Mouse (Mus musculus) gastrocnemius, adult 2 months (tissue): Measurements from ENCODE around the gene Trim62. TPM values are rescaled to one million over a fixed set of nuclear protein-coding genes. Genes with fewer than 3 reads are reported as not detected.

ENCODE experiments used
- DNase-seq: peaks from one replicate; pipeline ENCODE4 v3.0.0; 2022
- H3K27ac ChIP-seq: fragments of 200-600 bp; 2 replicates; pipeline ENCODE4 v1.8.1; 2022; ENCODE audit warnings: mild to moderate bottlenecking
- H3K4me3 ChIP-seq: fragments of 200-600 bp; 2 replicates; pipeline ENCODE4 v1.8.1; 2022; ENCODE audit warnings: mild to moderate bottlenecking, moderate library complexity
- CTCF ChIP-seq: fragments of 200-600 bp; IDR thresholded peaks from 2 replicates; pipeline ENCODE4 v1.8.1; 2022; ENCODE audit warnings: antibody characterized with exemption, mild to moderate bottlenecking, moderate library complexity
- intact Hi-C: fragments of 180-260 bp; cut with DNase I; formaldehyde crosslinking; loops from one replicate; pipeline ENCODE4 v1.15.1; 2025
- long read RNA-seq, 2 experiments: library from polyadenylated mRNA; stranded (forward); transcript quantifications; one replicate each; pipeline ENCODE4 v2.0.0; 2021
- total RNA-seq, 2 experiments: library from RNA; stranded (reverse); gene quantifications; 2 replicates each; pipeline ENCODE4 v1.2.3; 2021

The Trim62 gene
- total RNA-seq = under 1 TPM; 0.50 to 0.74 TPM
- long read RNA-seq, experiment 1, partial matches to known transcripts = 0 of 1 reads
- long read RNA-seq, experiment 1, other reads (novel, unspliced or antisense) = 0 of 1 reads
- long read RNA-seq, experiment 2, partial matches to known transcripts = 1 of 4 reads
- long read RNA-seq, experiment 2, other reads (novel, unspliced or antisense) = 1 of 4 reads

DNA sequence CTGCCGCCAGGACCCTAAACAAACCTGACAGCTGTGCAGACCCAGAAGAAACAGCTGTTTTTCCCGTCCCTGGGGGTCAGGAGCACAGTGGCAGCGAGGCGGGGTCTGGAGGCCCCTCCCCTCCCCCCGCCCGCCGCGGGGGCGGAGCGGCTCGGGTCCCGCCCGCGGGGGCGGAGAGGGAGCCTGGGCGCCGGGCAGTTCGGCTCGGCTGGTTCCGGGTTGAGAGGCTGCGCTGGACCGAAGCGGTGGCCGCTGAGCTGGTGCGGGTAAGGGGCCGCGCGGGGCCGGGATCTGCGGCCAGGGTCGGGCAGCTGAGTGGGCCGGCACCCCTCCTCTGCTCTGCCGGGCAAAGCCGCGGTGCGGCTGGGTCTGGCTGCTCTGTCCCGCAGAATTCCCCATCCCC lies at the start of gene Trim62:
TSS of gene Trim62 (plus strand) at position 202 of the 403 bp plus-strand sequence.
- Histone ChIP-seq H3K27ac (peak within 1 kb of the TSS; percentile 78), H3K4me3 (peak within 1 kb of the TSS; percentile 71)
- intact Hi-C loops = no loop called here
- TF ChIP-seq CTCF = no peak
- peak; percentile 85 for DNase-seq

DNA sequence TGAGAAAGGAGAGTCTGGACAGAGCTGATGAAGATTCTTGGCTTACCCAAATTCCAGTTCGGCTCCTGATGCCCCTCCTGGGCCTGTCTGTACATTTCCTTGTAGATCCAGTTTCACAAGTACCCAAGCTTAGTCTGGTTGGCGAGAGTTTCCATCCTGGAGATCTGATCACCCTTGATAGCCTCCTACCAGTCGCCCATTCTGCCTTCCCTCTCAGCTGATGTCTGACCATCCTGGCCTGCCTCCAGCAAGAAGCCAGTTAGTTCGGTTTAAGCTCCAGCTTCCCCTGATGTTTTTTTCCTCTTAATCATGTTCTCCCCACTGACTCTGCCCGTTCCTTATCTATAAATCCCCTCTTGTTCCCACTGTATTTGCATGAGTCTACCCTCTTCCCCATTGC lies 45.2 kb upstream of the Trim62 start:
- no peak for TF ChIP-seq CTCF
- no peak overlapping the region for H3K27ac ChIP-seq
- DNase-seq = no peak

DNA sequence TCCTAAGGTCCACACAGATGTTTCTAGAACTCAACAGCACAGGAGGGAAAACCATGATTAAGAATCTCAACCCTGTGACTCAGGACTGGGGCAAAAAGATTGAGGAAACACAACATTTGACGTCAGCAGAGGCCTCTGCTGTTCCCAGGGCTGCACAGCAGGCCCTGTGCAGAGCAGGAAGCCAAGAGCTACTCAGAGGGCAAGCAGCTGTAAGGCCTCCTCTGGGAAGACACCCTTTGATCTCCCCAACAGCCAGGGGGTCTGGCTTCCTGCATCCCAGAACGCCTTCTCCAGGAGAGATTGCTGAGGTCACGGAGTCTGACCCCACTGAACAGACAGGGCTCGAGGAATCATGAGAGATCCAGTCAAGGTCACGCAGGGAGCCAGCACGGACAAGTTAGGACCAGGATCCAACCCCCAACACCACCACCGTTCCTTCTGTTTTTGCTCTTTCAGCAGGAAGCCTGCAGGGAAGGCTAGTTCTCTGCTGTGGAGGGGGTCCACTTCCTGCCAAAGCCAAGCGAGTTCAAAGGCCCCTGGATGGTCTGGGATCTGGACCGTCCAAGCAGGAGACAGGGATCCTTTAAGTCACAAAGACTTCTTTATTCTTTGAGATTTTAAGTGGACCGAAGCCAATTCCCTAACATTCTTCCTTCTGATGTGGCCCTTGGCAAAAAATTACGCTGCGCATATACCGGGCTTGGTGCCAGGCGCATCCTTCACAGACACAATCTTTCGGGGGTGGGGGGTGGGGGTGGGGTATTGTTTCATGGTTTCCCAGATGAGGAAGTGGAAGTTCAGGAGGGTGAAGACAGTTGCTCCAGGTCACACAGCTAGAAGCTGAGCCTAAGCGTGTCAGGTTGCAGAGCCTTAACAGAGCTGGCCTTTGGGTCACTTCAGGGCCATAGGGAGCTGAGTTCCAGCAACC lies 43.3 kb upstream of the Trim62 start:
- intact Hi-C loops = no loop called here
- H3K4me3 ChIP-seq = no peak overlapping the region
- peak overlapping the region; percentile 8; the same call in 1 of the 2 replicates for H3K27ac ChIP-seq
- no peak for TF ChIP-seq CTCF
- peak; percentile 27 for DNase-seq

More for the DNA sequence above, 45.2 kb upstream of the Trim62 start:
- intact Hi-C loops = no loop called here
- H3K4me3 ChIP-seq = no peak overlapping the region

DNA sequence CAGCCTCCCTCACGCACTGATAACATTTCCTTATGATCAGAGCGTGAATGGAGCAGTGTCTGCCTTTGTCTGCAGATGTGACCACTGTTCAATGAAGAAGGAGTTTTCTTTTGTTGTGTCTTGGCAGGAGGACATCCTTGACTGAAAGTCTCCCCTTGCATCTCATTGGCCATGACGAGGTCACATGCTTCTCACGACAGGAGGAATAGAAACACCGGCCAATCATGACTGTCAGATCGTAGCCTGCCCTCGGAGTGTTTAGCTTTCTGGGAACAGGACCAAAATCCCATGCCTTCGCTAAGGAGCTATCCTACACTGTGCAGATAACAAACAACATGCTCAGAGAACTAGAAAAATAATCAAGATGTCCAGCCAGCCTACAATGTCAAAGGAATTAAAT lies 42.1 kb upstream of the Trim62 start:
- H3K27ac ChIP-seq = no peak overlapping the region
- no peak for DNase-seq
- TF ChIP-seq CTCF = no peak
- intact Hi-C loops = no loop called here
- no peak overlapping the region for H3K4me3 ChIP-seq

DNA sequence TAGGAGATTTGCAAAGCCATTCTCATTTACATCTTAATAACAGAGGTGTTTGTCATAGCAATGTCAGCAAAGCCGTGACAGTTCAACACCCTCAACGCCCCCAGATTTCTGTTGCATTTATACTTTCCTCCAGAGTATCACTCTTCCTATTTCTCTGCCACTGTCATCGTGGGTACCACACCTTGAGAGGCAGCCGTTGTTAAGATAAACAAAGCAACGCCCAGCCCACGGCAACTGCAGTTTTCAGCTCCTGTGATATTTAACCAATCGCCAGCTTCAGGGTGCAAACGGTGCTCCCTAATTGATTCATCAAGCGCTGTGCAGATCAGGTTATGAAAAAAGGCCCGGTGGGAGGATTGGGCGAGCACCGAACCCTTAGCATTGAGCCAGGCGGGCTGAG lies 38.8 kb upstream of the Trim62 start:
- DNase-seq = no peak
- intact Hi-C loops = no loop called here
- TF ChIP-seq CTCF = no peak

DNA sequence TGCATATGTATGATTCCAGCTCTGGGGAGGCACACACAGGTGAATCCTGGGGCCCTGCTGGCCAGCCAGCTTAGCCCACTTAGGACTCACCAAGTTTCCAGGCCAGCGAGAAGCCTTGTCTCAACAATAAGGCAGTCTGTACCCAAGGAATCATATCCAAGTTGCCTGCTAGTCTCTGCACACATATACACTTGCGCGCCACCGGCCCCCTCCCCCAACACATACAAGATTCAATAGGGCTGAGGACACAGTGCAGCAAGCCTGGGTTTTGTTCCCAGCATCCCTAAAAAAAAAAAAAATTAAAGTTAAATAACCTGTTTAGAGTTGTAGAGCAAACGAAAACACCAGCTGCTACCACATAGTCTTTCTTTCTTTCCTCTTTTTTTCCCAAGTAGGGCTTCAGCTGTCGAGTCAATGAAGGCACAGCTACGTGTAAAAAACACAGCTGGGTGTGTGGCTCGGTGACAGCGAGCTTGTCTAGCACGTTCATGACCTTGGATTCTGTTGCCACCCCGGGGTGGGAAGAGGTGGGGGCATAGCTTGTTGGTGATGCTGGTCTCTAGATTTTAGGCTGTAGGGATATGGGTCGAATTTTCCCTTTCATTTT lies 37.9 kb upstream of the Trim62 start:
- DNase-seq = no peak
- Histone ChIP-seq H3K27ac (no peak overlapping the region), H3K4me3 (no peak overlapping the region)
- no peak for TF ChIP-seq CTCF
- intact Hi-C loops = no loop called here

More for the DNA sequence above, 38.8 kb upstream of the Trim62 start:
- Histone ChIP-seq H3K27ac (no peak overlapping the region), H3K4me3 (no peak overlapping the region)

DNA sequence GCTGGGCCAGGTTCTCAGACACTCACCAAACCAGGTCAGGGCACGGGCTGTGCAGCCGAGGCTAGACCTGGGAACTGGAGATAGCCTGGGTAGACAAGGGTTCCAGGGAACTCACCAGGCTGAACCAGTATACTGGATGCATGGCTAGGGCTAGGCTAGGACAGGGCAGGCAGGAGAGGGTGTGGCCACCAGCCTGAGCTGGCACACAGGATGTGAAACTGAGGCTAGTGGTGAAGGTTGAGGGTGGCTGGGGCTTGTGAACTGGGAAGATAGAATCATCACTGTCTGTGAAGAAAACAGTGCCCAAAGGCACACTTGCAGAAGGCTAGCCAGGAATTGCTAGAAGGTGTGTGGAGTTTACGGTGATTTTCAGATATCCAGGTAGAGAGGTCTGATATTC lies 34.4 kb upstream of the Trim62 start:
- no peak overlapping the region for H3K4me3 ChIP-seq
- no peak for TF ChIP-seq CTCF
- intact Hi-C loops = no loop called here
- no peak overlapping the region for H3K27ac ChIP-seq
- DNase-seq = no peak

DNA sequence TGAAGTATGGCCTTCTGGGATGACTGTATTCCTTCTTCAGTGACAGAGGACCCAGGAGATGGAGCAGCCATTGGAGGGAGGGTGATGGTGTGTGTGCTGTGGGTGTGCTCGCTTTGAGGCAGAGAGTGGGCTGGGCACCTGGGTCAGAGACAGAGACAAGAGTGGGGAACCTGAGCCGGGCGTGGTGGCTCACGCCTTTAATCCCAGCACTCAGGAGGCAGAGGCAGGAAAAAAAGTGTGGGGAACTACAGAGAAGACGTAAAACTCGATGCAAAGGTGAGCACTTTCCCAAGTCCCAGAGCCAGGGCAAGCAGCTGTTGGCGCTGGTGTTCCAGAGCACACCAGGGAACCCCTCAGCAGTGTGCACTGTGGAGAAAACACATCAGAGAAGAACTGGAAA lies 33.7 kb upstream of the Trim62 start:
- intact Hi-C loops = loop anchor here (10.0 kb wide), 1 partner anchor 235 kb away; the partner anchor contains the start of genes Tlr12 and Zscan20
- no peak for TF ChIP-seq CTCF
- Histone ChIP-seq H3K4me3 (no peak overlapping the region), H3K27ac (no peak overlapping the region)
- no peak for DNase-seq

DNA sequence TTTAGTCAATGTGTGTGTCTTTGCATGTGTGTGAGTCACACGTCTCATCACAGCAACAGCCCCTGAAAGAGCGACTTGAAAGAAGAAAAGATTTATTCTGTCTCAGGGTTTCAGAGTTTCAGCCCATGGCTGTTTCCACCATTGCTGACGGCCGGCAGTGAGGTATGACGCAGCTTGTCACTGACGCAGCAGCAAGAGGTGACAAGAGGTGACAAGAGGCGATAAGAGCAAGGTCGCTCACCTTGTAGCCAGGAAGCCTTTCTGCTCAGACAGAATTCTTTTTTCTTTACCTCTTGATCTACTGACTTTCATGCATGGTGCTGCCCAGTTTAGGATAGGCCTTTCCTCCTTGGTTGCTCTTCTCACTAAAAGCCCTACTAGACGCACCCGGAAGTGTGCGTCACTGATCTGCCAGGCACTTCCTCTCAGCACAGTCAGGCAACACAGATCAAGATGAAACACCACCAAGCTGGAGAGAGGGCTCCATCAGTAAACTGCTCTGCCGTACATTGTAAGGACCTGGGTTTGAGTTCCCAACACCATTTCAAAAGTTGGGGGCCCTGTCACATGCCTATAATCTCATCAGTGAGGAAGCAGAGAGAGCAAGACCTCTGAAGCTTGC lies 31.0 kb upstream of the Trim62 start:
- no peak overlapping the region for H3K27ac ChIP-seq
- DNase-seq = no peak
- TF ChIP-seq CTCF = no peak
- intact Hi-C loops = loop anchor here (10.0 kb wide), 1 partner anchor 238 kb away; the partner anchor contains the start of genes Tlr12 and Zscan20
- no peak overlapping the region for H3K4me3 ChIP-seq

DNA sequence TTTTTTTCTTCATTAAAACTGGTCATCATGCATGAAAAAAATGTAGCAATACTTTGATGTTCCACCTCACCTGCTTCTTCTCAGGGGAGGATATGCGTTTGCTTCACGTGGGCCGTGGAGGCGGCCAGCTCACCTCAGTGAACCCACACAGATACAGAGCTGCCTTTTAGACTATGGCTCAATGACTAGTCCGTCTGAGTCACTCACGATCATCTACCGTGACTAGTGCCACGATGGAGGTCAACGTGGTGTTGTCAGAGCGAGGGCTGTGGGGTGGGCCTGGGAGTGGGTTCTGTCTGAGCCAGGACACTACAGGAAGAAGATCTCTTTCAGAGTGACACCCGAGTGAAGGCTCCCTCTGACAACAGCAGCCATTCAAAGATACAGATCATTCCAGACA lies 30.3 kb upstream of the Trim62 start:
- DNase-seq = no peak
- Histone ChIP-seq H3K4me3 (no peak overlapping the region), H3K27ac (no peak overlapping the region)
- no peak for TF ChIP-seq CTCF
- intact Hi-C loops = loop anchor here (10.0 kb wide), 1 partner anchor 238 kb away; the partner anchor contains the start of genes Tlr12 and Zscan20

DNA sequence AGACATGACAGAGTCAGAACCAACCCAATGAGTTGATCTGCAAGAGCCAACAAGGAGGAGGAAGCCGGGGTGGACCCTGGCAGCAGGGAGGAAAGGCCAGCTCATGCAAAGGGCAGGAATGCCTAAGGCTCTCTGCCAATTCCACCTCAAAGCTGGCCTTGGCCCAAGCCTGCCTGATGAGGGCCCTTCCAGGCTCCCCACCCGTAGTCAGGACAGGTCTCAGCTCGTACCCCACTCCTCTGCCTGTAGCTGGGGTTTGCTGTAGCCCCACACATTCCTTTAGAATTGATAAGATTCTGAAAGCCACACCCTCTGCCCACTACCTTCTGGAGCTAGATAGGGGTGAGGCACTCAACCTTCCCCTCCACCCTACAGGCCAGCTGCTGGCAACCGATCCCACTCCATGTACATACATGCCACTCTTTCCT lies 27.8 kb upstream of the Trim62 start:
- TF ChIP-seq CTCF = no peak
- no peak for DNase-seq
- Histone ChIP-seq H3K4me3 (no peak overlapping the region), H3K27ac (no peak overlapping the region)
- intact Hi-C loops = loop anchor here (10.0 kb wide), 1 partner anchor 241 kb away; the partner anchor contains the start of genes Tlr12 and Zscan20

DNA sequence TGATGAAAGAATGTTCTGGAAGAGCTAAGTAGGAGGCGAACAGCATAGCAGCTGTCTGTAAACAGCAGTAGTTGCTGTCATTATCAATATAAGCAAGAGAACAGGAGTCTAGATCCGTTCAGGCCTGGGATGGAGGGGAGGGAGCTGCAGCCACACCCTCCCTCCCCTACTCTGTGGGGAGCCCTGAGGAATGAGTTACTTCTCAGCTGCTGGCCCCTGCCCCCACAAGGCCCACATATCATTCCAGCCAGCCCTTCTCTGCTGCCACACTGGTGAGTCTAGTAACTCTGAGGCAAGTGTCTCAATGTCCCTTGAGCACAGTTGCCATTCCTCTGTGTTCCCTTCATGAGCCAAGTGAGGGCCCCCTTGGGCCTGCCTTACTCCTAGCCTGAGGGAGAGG lies 26.2 kb upstream of the Trim62 start:
- intact Hi-C loops = loop anchor here (10.0 kb wide), 1 partner anchor 242 kb away; the partner anchor contains the start of genes Tlr12 and Zscan20
- Histone ChIP-seq H3K27ac (no peak overlapping the region), H3K4me3 (no peak overlapping the region)
- no peak for DNase-seq
- TF ChIP-seq CTCF = no peak
